In the genomic region with DNA sequence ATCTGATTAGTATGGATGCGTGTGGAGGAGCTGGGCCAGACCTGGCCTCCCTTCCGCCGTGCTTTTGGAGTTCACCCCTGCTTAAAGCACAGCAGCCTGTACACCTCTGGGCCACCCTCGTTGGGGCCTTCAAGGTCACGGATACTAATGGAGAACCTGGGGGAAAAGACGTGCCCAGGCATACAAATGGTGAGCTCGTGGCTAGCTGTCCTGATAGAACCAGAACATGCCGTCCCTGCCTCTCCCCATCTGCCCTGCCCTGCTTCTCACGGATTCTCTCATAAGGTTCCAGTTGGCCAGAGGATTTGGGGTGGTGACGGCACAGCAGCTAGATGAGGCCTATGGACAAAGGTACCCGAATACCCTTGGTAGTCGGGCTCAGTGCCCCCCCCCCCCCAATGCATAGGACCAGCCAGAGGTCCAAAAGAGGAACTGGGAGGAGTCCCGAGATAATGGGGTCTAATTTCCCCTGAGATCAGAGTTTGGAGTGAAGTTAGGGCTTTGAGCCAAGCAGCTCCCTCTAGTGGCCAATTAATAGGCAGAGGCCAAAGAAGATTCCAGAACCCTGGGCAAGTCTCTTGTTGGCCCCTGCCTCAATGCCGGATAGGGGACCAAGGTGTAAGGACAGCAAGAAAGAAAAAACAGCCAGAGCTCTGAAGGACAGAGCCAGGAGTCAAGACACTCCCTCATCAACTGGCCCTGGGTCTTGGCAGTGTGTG, we compare ENCODE assay signal across 8 mouse cellular contexts. TPM values are rescaled to one million over a fixed set of nuclear protein-coding genes. Genes with fewer than 3 reads are reported as not detected.
DNase-seq lines count a peak whose midpoint lies in the region; ATAC-seq lines count a peak whose summit lies in the region.

No protein-coding gene starts in this region.

- no peak overlapping the region for H3K4me3 ChIP-seq in hindbrain, embryonic 10.5 days
- H3K4me3 ChIP-seq in hindbrain, embryonic 12.5 days = no peak overlapping the region

- peaks cover 37% of the 10 kb centered on the region for H3K36me3 ChIP-seq in hindbrain, embryonic 10.5 days
- H3K36me3 ChIP-seq in hindbrain, embryonic 12.5 days = peaks cover 18% of the 10 kb centered on the region

- ATAC-seq in hindbrain, embryonic 12.5 days (ENCODE audit: low FRiP score) = no peak

- no peak overlapping the region for H3K27ac ChIP-seq in hindbrain, embryonic 10.5 days
- no peak overlapping the region for H3K27ac ChIP-seq in hindbrain, embryonic 12.5 days

- no peaks in the 10 kb centered on the region for H3K27me3 ChIP-seq in hindbrain, embryonic 10.5 days (ENCODE audit: insufficient read depth, poor library complexity, severe bottlenecking)
- H3K27me3 ChIP-seq in hindbrain, embryonic 12.5 days = no peaks in the 10 kb centered on the region

- peaks cover 53% of the 10 kb centered on the region for H3K4me1 ChIP-seq in hindbrain, embryonic 10.5 days (replicated peaks)
- peaks cover 20% of the 10 kb centered on the region for H3K4me1 ChIP-seq in hindbrain, embryonic 12.5 days

- no peak overlapping the region for H3K4me2 ChIP-seq in hindbrain, embryonic 12.5 days (replicated peaks)

- 0 out of 2 replicates have a peak, but pooled peaks cover 3% of the 10 kb centered on the region for H3K9me3 ChIP-seq in hindbrain, embryonic 10.5 days
- no peaks in the 10 kb centered on the region for H3K9me3 ChIP-seq in hindbrain, embryonic 12.5 days (replicated peaks)

- 77% methylated on average over 14 of the region's 14 CpGs for WGBS in hindbrain, embryonic 10.5 days
- 77% methylated on average over 14 of the region's 14 CpGs for WGBS in hindbrain, embryonic 12.5 days

- peak; percentile 33 for DNase-seq in hindbrain, embryonic 10.5 days (ENCODE audit: low spot score)
- peak; percentile 22 for DNase-seq in urinary bladder, postnatal 25 days (ENCODE audit: low spot score)
- DNase-seq in urinary bladder, adult 18-20 months (ENCODE audit: low spot score in 2 of 2) = no peak
- DNase-seq in forelimb bud, embryonic 11.5 days (ENCODE audit: low read depth, low spot score) = peak; percentile 45
- peak; percentile 62 for DNase-seq in lung, postnatal 36 days
- no peak for DNase-seq in right cerebral cortex, postnatal 25 days
- DNase-seq in left cerebral cortex, postnatal 36 days (ENCODE audit: low spot score in 2 of 2) = no peak

- no peak overlapping the region for H3K9ac ChIP-seq in hindbrain, embryonic 12.5 days

- intact Hi-C loops in left cerebral cortex, postnatal 36 days (cut with DNase I) = no loop called here

RNA-seq across cellular contexts. Expression of gene Etnk2, which starts 17.1 kb away (rescaled TPM):
- polyA plus RNA-seq in hindbrain, embryonic 10.5 days (2016; fragmentation: Nextera tagmentation; extraction: Ambion mirVana) = 2.9 and 4.1 TPM in 2 replicates
- polyA plus RNA-seq in hindbrain, embryonic 12.5 days (2016; fragmentation: Nextera tagmentation; extraction: Ambion mirVana) = 5.2 and 5.6 TPM in 2 replicates
- 10 to 100 TPM in 1 of 2 experiments, 1 to 10 TPM in 1; 7.8 to 10.2 TPM for total RNA-seq in left cerebral cortex, postnatal 36 days (2021)

RNA-seq across cellular contexts. Expression of gene Ren1, which starts 30.2 kb away (rescaled TPM):
- 0.22 and 0.37 TPM in 2 replicates for polyA plus RNA-seq in hindbrain, embryonic 10.5 days (2016; fragmentation: Nextera tagmentation; extraction: Ambion mirVana)
- 0.99 and 1.9 TPM in 2 replicates for polyA plus RNA-seq in hindbrain, embryonic 12.5 days (2016; fragmentation: Nextera tagmentation; extraction: Ambion mirVana)
- not detected for total RNA-seq in left cerebral cortex, postnatal 36 days (2021)

RNA-seq across cellular contexts. Expression of gene Sox13, which starts 43.7 kb away (rescaled TPM):
- 28.3 and 28.4 TPM in 2 replicates for polyA plus RNA-seq in hindbrain, embryonic 10.5 days (2016; fragmentation: Nextera tagmentation; extraction: Ambion mirVana)
- polyA plus RNA-seq in hindbrain, embryonic 12.5 days (2016; fragmentation: Nextera tagmentation; extraction: Ambion mirVana) = 17.5 and 19.2 TPM in 2 replicates
- total RNA-seq in left cerebral cortex, postnatal 36 days (2021) = 10 to 100 TPM in 1 of 2 experiments, 1 to 10 TPM in 1; 8.3 to 12.0 TPM

RNA-seq across cellular contexts. Expression of gene Kiss1, which starts 58.8 kb away (rescaled TPM):
- not detected in 2 replicates for polyA plus RNA-seq in hindbrain, embryonic 10.5 days (2016; fragmentation: Nextera tagmentation; extraction: Ambion mirVana)
- polyA plus RNA-seq in hindbrain, embryonic 12.5 days (2016; fragmentation: Nextera tagmentation; extraction: Ambion mirVana) = not detected in 2 replicates
- not detected for total RNA-seq in left cerebral cortex, postnatal 36 days (2021)

Comparison
In these comparisons a context has a peak if more than half of its experiments do, and no peak if none do; other contexts are left out.
1. DNase-seq: peak in hindbrain, embryonic 10.5 days (single experiment), urinary bladder, postnatal 25 days (single experiment), forelimb bud, embryonic 11.5 days (single experiment) and lung, postnatal 36 days (single experiment); none in urinary bladder, adult 18-20 months (0 of 2), right cerebral cortex, postnatal 25 days (single experiment) and left cerebral cortex, postnatal 36 days (0 of 2).